Mouse (Mus musculus) Patski (cell line): ENCODE results near the gene Itgb2. TPM values are rescaled to one million over a fixed set of nuclear protein-coding genes. Genes with fewer than 3 reads are reported as not detected.

Experiments
- ATAC-seq: fragments of 100-300 bp; one replicate; pipeline ENCODE4 v1.8.0; 2021
- CTCF ChIA-PET: fragments of 350-600 bp; sonication (Branson Sonifier 250); formaldehyde crosslinking; loops from one replicate; lab custom pipeline; 2022; ENCODE audit warnings: inconsistent platforms; lab: Charles Lee
- POLR2A ChIA-PET: fragments of 350-600 bp; sonication (Branson Sonifier 250); formaldehyde crosslinking; loops from one replicate; lab custom pipeline; 2022; ENCODE audit warnings: antibody characterized with exemption, inconsistent platforms; lab: Charles Lee
- DNase-seq: peaks from one replicate; pipeline ENCODE4 v3.0.0-alpha.2; 2011; ENCODE audit warnings: low read depth, low spot score
- H3K27me3 ChIP-seq: fragments of 371-371 bp; one replicate; pipeline ENCODE4 v1.5.1; 2021
- CTCF ChIP-seq: fragments of 100-300 bp; IDR thresholded peaks from one replicate; pipeline ENCODE4 v1.5.1; 2021
- in situ Hi-C: fragments of 300-500 bp; cut with MboI; formaldehyde crosslinking; loops from 3 replicates; pipeline ENCODE4 v1.11.1; 2018; ENCODE audit warnings: low pct_unique_long_range_greater_than_20kb, mixed read lengths
- polyA plus RNA-seq: library from polyadenylated mRNA; unstranded; gene quantifications from one replicate; pipeline ENCODE4 v1.2.3, GENCODE M21; 2021

The Itgb2 gene
- polyA plus RNA-seq, 1 experiment from 2014 or later = 0.68 TPM

DNA sequence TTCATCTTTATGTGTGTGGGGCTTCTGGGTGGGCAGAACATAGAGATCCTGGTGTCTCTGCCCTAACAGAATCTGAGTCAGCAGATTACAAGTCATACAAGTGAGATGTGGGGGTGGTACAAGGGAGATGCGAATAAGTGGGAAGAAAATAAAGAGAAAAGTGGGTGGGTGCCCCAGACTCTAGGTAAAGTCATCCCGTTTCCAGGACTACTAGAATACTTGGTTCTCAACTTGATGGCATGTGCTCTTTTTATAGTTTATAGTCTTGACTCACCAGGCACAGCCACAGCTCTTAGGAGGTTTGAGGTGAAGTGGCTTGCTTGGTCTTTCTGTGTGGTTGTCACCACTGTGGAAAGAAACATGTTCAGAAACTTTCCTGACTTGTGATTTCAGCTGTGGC lies 66.0 kb downstream of the Itgb2 start:
- DNase-seq (no peak), ATAC-seq (no peak)
- ChIA-PET CTCF (interaction anchor here (1.2 to 1.5 kb wide), 2 partner anchors 9 to 11 kb away, joined by 3 to 5 read pairs; no protein-coding TSS in a partner anchor), POLR2A (no interaction called here)
- H3K27me3 ChIP-seq = no peaks in the 10 kb centered on the region
- TF ChIP-seq CTCF = no peak
- in situ Hi-C loops = no loop called here

DNA sequence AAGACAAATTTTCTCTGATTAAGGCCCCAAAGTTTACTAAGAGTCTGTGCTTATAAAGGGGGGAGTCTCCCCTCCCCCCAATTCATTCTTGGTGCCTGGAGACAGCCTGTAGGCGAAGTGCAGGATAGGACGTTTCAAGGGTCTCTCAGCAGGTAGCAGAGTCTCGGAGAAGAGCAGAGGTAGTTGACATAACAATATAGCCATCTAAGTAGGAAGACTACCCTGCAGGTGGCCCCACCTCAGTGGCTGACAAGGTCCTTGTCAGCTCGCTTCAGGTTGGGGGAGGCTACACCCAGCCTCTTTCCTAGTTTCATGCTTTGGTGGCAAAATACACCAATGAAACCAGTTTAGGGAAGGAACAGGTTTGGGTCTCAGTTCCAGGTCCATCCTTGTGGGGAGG lies 73.0 kb downstream of the Itgb2 start:
- in situ Hi-C loops = loop anchor here (5.0 kb wide), 1 partner anchor 86 kb away; the partner anchor contains the start of gene Fam207a
- ATAC-seq (no peak), DNase-seq (no peak)
- ChIA-PET POLR2A (no interaction called here), CTCF (interaction anchor here (0.9 to 2.1 kb wide), 3 partner anchors 9 to 86 kb away, joined by 3 to 5 read pairs (median 5); no protein-coding TSS in a partner anchor)
- no peaks in the 10 kb centered on the region for H3K27me3 ChIP-seq
- TF ChIP-seq CTCF = no peak

DNA sequence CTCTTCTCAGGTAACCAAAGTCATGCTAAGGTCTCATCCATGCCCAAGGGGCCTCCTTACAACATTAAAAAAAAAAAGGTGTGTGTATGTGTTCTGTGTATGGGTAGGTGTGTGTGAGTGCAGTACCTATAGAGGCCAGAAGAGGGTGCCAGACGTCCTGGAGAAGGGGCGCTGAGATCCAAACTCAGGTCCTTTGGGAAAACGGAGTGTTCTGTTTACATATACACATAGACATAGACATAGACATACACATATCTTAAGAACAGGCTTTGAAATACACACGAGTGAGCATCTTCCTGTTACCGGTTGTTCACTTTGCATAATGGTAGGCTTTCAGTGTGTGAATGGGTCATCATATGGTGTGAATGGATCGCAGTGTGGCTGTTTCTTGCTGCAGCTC lies 74.1 kb downstream of the Itgb2 start:
- no peak for TF ChIP-seq CTCF

DNA sequence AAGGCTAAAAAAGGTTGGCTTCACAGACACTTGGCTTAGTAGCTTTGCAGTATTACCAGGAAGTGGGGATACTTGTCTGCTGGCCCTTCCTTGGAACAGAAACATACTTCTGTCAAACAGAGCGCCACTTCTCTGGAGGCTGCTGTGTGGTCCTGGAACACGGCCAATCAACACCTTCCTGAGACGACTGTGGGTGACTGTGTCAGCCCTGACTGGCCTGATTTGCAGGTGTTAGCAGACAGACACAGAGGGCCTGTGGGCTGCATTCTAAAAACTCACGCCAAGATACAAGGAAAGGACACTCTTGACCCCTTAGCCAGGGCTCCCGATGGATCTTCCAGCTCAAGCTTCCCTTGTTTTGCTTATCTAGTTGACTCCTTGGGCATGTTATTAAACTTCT lies 74.9 kb downstream of the Itgb2 start:
- no peaks in the 10 kb centered on the region for H3K27me3 ChIP-seq
- no peak for ATAC-seq
- TF ChIP-seq CTCF = no peak
- ChIA-PET CTCF (interaction anchor here (1.1 to 1.5 kb wide), 6 partner anchors 8 to 20 kb away, joined by 3 to 7 read pairs (median 6); no protein-coding TSS in a partner anchor), POLR2A (interaction anchor here (0.6 kb wide), 1 partner anchor 409 kb away, joined by 3 read pairs; no protein-coding TSS in a partner anchor)
- in situ Hi-C loops = loop anchor here (5.0 kb wide), 1 partner anchor 88 kb away; the partner anchor contains the start of gene Fam207a
- DNase-seq = no peak

More for the DNA sequence above, 74.1 kb downstream of the Itgb2 start:
- ATAC-seq = no peak
- ChIA-PET POLR2A (no interaction called here), CTCF (interaction anchor here (1.5 kb wide), 3 partner anchors 7 to 17 kb away, joined by 5 to 6 read pairs (median 6); no protein-coding TSS in a partner anchor)
- DNase-seq = no peak
- in situ Hi-C loops = loop anchor here (5.0 kb wide), 1 partner anchor 87 kb away; the partner anchor contains the start of gene Fam207a
- no peaks in the 10 kb centered on the region for H3K27me3 ChIP-seq

GRCm38 (mm10) chr10:77605368-77605767 lies 75.3 kb downstream of the Itgb2 start:
- ATAC-seq (no peak), DNase-seq (no peak)
- CTCF ChIA-PET = interaction anchor here (1.1 to 1.5 kb wide), 6 partner anchors 9 to 21 kb away, joined by 3 to 7 read pairs (median 6); no protein-coding TSS in a partner anchor
- POLR2A ChIA-PET = interaction anchor here (0.6 kb wide), 1 partner anchor 408 kb away, joined by 3 read pairs; no protein-coding TSS in a partner anchor
- H3K27me3 ChIP-seq = no peaks in the 10 kb centered on the region
- in situ Hi-C loops = no loop called here
- no peak for TF ChIP-seq CTCF

GRCm38 (mm10) chr10:77605908-77606826 lies 76.1 kb downstream of the Itgb2 start, which contains the start of the genes Sumo3 and Gm49325:
Sumo3 (plus strand) TSS chr10:77606097.
Gm49325 (plus strand) TSS chr10:77606197.
- ChIA-PET POLR2A (interaction anchor here (1.0 kb wide), 1 partner anchor 17 kb away, joined by 3 read pairs; no protein-coding TSS in a partner anchor), CTCF (interaction anchor here (1.1 to 1.5 kb wide), 6 partner anchors 9 to 22 kb away, joined by 3 to 7 read pairs (median 6); no protein-coding TSS in a partner anchor)
- ATAC-seq (peak; percentile 63), DNase-seq (peak; percentile 38)
- no peak for TF ChIP-seq CTCF
- in situ Hi-C loops = no loop called here
- H3K27me3 ChIP-seq = no peaks in the 10 kb centered on the region

GRCm38 (mm10) chr10:77606855-77607254 lies 76.8 kb downstream of the Itgb2 start:
- ChIA-PET CTCF (interaction anchor here (0.9 kb wide), 1 partner anchor 10 kb away, joined by 3 read pairs; no protein-coding TSS in a partner anchor), POLR2A (interaction anchor here (0.9 to 1.0 kb wide), 2 partner anchors 16 to 89 kb away, joined by 3 to 4 read pairs; no protein-coding TSS in a partner anchor)
- in situ Hi-C loops = no loop called here
- no peaks in the 10 kb centered on the region for H3K27me3 ChIP-seq
- ATAC-seq (no peak), DNase-seq (no peak)
- no peak for TF ChIP-seq CTCF

DNA sequence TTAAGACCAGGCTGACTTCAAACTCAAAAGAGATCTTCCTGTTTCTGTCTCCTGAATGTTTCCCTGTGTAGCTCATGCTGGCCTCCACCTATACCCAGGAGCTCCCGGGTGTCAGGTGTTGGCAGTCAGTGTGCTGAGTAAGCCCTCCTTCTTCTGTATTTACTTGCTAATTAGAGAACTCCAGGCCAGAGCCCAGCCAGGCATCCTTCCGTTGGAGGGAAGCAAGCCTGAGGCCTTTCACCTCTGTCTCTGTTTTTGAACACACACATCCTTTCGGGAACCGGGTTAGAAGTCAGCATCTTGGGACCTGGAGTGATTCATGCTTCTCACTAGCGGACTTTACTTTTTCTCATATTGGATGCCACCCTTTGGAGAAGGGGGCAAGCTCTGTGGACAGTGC lies 77.4 kb downstream of the Itgb2 start:
- ChIA-PET CTCF (interaction anchor here (0.9 to 1.0 kb wide), 2 partner anchors 9 to 25 kb away, joined by 3 read pairs; partner anchors contain the start of gene Pttg1ip), POLR2A (interaction anchor here (0.6 to 1.0 kb wide), 3 partner anchors 16 to 90 kb away, joined by 3 to 6 read pairs (median 4); no protein-coding TSS in a partner anchor)
- no peak for TF ChIP-seq CTCF
- in situ Hi-C loops = no loop called here
- DNase-seq = no peak
- ATAC-seq = no peak
- no peaks in the 10 kb centered on the region for H3K27me3 ChIP-seq

DNA sequence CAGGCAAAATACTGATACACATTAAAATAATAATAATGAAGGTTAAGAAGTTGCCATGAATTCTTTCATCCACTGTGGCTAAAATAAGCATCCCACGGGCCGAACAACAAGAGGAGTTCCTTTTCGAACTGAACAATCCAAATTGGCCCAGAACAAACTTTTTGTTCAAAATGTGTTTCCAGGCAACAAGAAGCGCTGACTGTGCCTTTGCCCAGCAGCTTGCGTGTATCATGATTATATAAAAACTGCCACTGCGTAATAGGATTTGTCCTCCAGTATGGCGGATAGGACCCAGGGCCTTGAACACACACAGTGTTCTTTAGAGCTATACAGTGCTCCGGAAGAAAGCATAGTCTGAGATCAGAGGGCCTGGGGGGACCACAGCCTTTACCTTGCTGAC lies 78.5 kb downstream of the Itgb2 start:
- ATAC-seq (no peak), DNase-seq (no peak)
- in situ Hi-C loops = no loop called here
- no peak for TF ChIP-seq CTCF
- ChIA-PET POLR2A (no interaction called here), CTCF (interaction anchor here (0.8 kb wide), 1 partner anchor 19 kb away, joined by 3 read pairs; no protein-coding TSS in a partner anchor)
- no peaks in the 10 kb centered on the region for H3K27me3 ChIP-seq
